Mouse (Mus musculus) lung, postnatal 0 days (tissue): ENCODE data around the gene Eif3d. TPM values are rescaled to one million over a fixed set of nuclear protein-coding genes. Genes with fewer than 3 reads are reported as not detected.
"Not testable (repeated sequence)": the region's sequence is repeated elsewhere in the genome, so short reads cannot be mapped to it uniquely, and the experiment has no call there.

Experiments
- ATAC-seq: fragments of 200-750 bp; cut with Nextera tagmentation; 2 replicates; pipeline ENCODE4 v1.8.0; 2017; ENCODE audit warnings: moderate library complexity
- DNase-seq: peaks from one replicate; pipeline ENCODE4 v3.0.0-alpha.2; 2016; ENCODE audit warnings: low spot score
- H3K27ac ChIP-seq: fragments of 300-500 bp; sonication (generic); 2 replicates; pipeline ENCODE4 v1.5.1; 2014; ENCODE audit warnings: antibody characterized with exemption, mild to moderate bottlenecking, low read length, mixed read lengths
- H3K27me3 ChIP-seq: fragments of 300-500 bp; sonication (generic); replicated peaks from 2 replicates; pipeline ENCODE4 v1.6.1; 2014; ENCODE audit warnings: low read length, mixed read lengths; ENCODE audit not compliant: insufficient read depth
- H3K36me3 ChIP-seq: fragments of 300-500 bp; sonication (generic); 2 replicates; pipeline ENCODE4 v1.6.1; 2014; ENCODE audit warnings: low read length, mixed read lengths; ENCODE audit not compliant: insufficient read depth
- H3K4me1 ChIP-seq: fragments of 300-500 bp; sonication (generic); 2 replicates; pipeline ENCODE4 v1.6.1; 2014; ENCODE audit warnings: antibody characterized with exemption, low read depth, low read length, mixed read lengths; ENCODE audit not compliant: insufficient read depth
- H3K4me2 ChIP-seq: fragments of 300-500 bp; sonication (generic); replicated peaks from 2 replicates; pipeline ENCODE4 v1.6.1; 2014; ENCODE audit warnings: low read depth, mild to moderate bottlenecking, low read length, moderate library complexity, mixed read lengths
- H3K4me3 ChIP-seq: fragments of 300-500 bp; sonication (generic); 2 replicates; pipeline ENCODE4 v1.5.1; 2014; ENCODE audit warnings: low read depth, low read length
- H3K9ac ChIP-seq: fragments of 300-500 bp; sonication (generic); replicated peaks from 2 replicates; pipeline ENCODE4 v1.6.1; 2014; ENCODE audit warnings: low read depth, mild to moderate bottlenecking
- H3K9me3 ChIP-seq: fragments of 300-500 bp; sonication (generic); 2 replicates; pipeline ENCODE4 v1.6.1; 2016; ENCODE audit warnings: low read length, mixed read lengths
- CTCF ChIP-seq: IDR thresholded peaks from 2 replicates; pipeline ENCODE4 v1.5.1; 2016; ENCODE audit warnings: antibody characterized with exemption, mild to moderate bottlenecking
- EP300 ChIP-seq: IDR thresholded peaks from 2 replicates; pipeline ENCODE4 v1.6.1; 2016; ENCODE audit warnings: antibody characterized with exemption, mild to moderate bottlenecking, control low read depth
- WGBS: fragments of 180-500 bp; shearing (Covaris S2); extraction: QIAGEN DNeasy Blood & Tissue Kit; methylation state at CpG from one replicate; pipeline ENCODE4 v1.1.7; 2014; 5-methylcytosine and 5-hydroxymethylcytosine counted together
- polyA plus RNA-seq: library from polyadenylated mRNA; unstranded; fragments of >200 nt; fragmentation: Nextera tagmentation; extraction: Ambion mirVana; gene quantifications from 2 replicates; pipeline ENCODE4 v1.2.1, GENCODE M21; 2015

The Eif3d gene
- polyA plus RNA-seq = 82.4 and 95.8 TPM in 2 replicates

DNA sequence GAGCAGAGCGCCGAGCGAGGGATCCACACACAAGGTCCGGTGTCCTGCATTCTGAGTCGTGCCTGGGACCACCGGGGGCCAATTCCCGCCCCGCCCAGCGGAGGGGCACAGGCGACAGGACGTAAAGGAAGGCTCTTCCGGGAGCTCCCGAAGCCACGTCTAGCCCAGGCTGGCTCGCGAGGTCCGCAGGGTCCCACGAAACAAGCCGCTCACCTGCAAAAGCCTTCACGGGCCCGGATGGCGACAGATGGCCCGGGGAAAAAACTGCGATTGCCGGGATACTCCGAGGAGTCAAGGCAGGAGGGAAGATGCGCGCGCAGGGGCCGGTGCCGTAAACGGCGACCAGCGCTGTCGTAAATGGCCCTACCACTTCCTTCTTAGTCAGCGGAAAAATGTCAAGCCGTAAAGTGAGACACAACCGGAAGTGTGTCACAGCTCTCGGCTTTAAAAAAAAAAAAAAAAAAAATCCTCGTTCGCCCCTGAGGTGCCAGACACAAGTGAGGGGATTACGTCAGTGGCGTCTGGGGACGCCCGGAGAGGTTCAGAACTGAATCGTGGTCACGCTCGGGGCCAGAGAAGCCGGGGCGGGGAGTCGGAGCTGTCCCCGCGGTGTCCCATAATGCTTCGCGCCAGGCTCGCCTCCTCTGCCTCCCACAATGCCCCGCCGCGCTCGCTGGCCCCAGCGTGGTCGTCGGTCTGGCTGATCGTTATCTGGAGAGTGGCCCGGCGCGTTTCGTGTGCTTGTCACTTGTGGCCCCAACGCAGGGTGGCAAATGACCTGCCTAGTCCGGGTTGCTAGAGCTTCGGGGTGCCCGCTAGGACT lies at the start of gene Eif3d:
TSS of gene Eif3d (minus strand) at position 344 of the 823 bp plus-strand sequence.
- ATAC-seq = peak; percentile 94
- peak within 1 kb of the TSS; percentile 87 for H3K4me3 ChIP-seq
- peaks cover 25% of the 10 kb centered on the region; the same call in 1 of the 2 replicates for H3K36me3 ChIP-seq

DNA sequence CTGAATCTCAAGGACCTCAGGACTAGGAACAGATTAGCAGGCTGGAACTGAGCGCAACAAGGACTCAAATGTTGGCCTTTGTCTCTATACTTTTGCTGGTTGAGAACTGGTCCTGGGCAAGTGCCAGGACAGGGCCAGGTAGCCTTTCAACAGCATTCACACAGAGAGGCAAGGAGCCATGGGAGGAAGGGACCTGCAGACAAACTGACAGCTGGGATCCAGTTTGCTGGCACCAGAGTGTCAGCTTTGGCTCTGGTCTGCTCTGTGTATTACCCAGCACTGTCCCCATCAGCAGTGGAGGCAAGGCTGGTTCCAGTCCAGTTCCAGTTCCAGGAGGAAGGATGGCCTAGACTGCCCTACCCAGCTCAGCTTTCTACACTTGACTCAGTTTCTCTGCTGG lies 43.4 kb upstream of the Eif3d start:
- TF ChIP-seq CTCF (no peak), EP300 (no peak)
- 89% methylated on average over 1 of the region's 1 CpGs for WGBS

More for the DNA sequence above, at the start of gene Eif3d:
- H3K9me3 ChIP-seq = no peaks in the 10 kb centered on the region
- WGBS = under 1% methylated on average over 72 of the region's 72 CpGs
- H3K27ac ChIP-seq = peak within 1 kb of the TSS; percentile 97
- peak within 1 kb of the TSS; percentile 99 for H3K9ac ChIP-seq
- DNase-seq = peak; percentile 97
- no peaks in the 10 kb centered on the region for H3K27me3 ChIP-seq
- H3K4me2 ChIP-seq = peak within 1 kb of the TSS; percentile 81
- 0 out of 2 replicates have a peak, but pooled peaks have one; percentile 2 for TF ChIP-seq CTCF
- 0 out of 2 replicates have a peak, but pooled peaks have one; percentile 60 for TF ChIP-seq EP300
- H3K4me1 ChIP-seq = peaks cover 8% of the 10 kb centered on the region; the same call in 1 of the 2 replicates

DNA sequence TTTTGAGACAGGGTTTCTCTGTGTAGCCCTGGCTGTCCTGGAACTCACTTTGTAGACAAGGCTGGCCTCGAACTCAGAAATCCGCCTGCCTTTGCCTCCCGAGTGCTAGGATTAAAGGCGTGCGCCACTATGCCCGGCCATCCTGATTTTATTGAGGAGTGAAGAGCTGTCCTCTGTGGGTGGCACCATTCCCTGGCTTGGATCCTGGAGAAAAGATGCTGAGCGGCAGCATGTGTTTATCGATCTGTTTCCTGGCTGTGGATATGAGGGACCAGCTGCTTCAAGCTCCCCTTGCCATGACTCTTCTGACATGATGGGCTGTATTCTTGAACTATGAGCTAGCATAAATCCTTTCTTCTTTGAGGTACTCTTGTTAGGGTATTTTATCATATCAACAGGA lies 37.6 kb upstream of the Eif3d start:
- H3K27ac ChIP-seq, ATAC-seq, H3K36me3 ChIP-seq, H3K4me2 ChIP-seq, H3K27me3 ChIP-seq, H3K9me3 ChIP-seq, H3K4me1 ChIP-seq, H3K4me3 ChIP-seq, H3K9ac ChIP-seq, DNase-seq: not testable (repeated sequence)
- WGBS = 80% methylated on average over 8 of the region's 8 CpGs

More for the DNA sequence above, 43.4 kb upstream of the Eif3d start:
- no peak for DNase-seq
- no peaks in the 10 kb centered on the region for H3K27me3 ChIP-seq
- H3K36me3 ChIP-seq = no peaks in the 10 kb centered on the region
- no peak for ATAC-seq
- no peak overlapping the region for H3K9ac ChIP-seq
- no peaks in the 10 kb centered on the region for H3K9me3 ChIP-seq
- no peak overlapping the region for H3K4me3 ChIP-seq
- H3K4me1 ChIP-seq = no peaks in the 10 kb centered on the region
- no peak overlapping the region for H3K4me2 ChIP-seq
- H3K27ac ChIP-seq = no peak overlapping the region

DNA sequence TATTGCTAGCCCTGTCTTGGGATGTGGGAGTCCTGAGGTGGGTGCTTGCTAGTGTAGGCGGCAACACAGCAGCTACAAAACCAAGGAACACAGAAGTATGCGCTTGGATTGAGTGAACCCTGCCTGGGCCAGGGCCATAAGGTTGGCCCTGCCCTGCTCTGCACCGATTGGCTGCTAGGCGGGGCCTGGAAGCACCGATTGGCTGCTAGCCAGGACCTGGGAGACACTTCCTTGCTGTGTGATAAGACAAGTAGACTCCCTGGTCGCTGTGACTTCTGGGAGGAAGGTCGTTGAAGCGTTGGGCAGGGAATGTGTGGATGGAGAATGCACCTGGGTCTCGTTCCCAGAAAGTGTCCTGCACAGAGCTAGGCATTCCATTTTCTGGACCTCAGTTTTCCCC lies 33.3 kb upstream of the Eif3d start:
- Histone ChIP-seq H3K4me3 (no peak overlapping the region), H3K9ac (no peak overlapping the region), H3K27ac (no peak overlapping the region), H3K27me3 (no peaks in the 10 kb centered on the region), H3K36me3 (no peaks in the 10 kb centered on the region), H3K4me1 (no peaks in the 10 kb centered on the region), H3K4me2 (no peak overlapping the region), H3K9me3 (no peaks in the 10 kb centered on the region)
- DNase-seq = peak; percentile 32
- TF ChIP-seq EP300 = no peak
- no peak for TF ChIP-seq CTCF
- 22% methylated on average over 9 of the region's 9 CpGs for WGBS
- peak; percentile 57; the same call in 1 of the 2 replicates for ATAC-seq

DNA sequence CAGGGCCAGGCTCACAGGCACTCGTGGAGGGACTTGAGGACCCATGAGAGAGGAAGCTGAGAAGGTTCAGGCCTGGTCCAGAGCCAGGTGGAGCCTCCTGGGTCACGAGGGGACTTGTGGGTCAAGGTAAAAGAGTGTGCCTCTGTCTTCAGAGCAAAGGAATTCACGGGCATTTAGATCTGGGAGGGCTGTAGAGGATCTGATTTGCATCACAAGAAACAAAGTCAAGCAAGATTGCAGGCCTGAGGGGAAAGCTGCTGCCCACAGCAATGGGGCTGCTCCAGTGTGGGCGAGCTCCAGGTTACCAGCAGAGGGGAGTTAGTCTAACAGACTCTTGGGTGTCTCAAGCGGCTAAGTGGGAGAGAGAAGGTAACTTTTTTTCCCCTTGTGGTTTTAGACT lies 30.8 kb upstream of the Eif3d start:
- WGBS = 29% methylated on average over 5 of the region's 5 CpGs
- no peak for ATAC-seq

DNA sequence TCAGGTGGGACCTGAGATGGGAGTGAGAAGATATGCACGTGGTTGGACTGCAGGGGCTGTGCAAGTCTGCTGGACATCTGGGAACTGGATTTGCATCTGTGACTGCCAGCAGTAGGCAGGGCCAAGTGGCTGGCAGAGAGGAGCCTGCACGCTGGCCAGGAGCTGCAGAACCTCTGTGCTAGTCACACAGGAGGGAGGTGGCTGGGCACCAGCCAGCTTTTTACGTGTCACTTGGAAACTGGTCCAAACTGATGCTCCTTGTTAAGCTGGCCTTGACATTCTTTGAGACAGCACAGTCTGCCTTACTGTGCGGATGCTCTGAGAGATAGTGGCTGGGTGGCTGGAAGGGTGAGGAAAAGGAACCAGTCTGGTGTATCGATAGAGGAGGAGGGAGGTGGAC lies 17.9 kb upstream of the Eif3d start:
- Histone ChIP-seq H3K9me3 (no peaks in the 10 kb centered on the region), H3K27me3 (no peaks in the 10 kb centered on the region), H3K4me1 (no peaks in the 10 kb centered on the region), H3K4me2 (no peak overlapping the region), H3K27ac (no peak overlapping the region), H3K36me3 (no peaks in the 10 kb centered on the region), H3K9ac (no peak overlapping the region), H3K4me3 (no peak overlapping the region)
- 58% methylated on average over 5 of the region's 5 CpGs for WGBS
- ATAC-seq (no peak), DNase-seq (no peak)
- TF ChIP-seq EP300 = no peak

More for the DNA sequence above, 30.8 kb upstream of the Eif3d start:
- Histone ChIP-seq H3K9me3 (no peaks in the 10 kb centered on the region), H3K27ac (no peak overlapping the region), H3K4me2 (no peak overlapping the region), H3K9ac (no peak overlapping the region), H3K36me3 (no peaks in the 10 kb centered on the region), H3K4me3 (no peak overlapping the region), H3K27me3 (no peaks in the 10 kb centered on the region), H3K4me1 (no peaks in the 10 kb centered on the region)
- DNase-seq = no peak
- TF ChIP-seq CTCF = no peak
- TF ChIP-seq EP300 = no peak
